Mouse (Mus musculus) C2C12 (cell line): ENCODE results near the gene Polr3b. TPM values are rescaled to one million over a fixed set of nuclear protein-coding genes. Genes with fewer than 3 reads are reported as not detected.

Experiments used
- H3K27me3 ChIP-seq: one replicate; pipeline ENCODE4 v1.6.1; 2011; ENCODE audit not compliant: control insufficient read depth, insufficient read depth, insufficient read length
- H3K36me3 ChIP-seq: one replicate; pipeline ENCODE4 v1.6.1; 2011; ENCODE audit not compliant: control insufficient read depth, insufficient read depth
- H3K4me3 ChIP-seq: one replicate; pipeline ENCODE4 v1.5.1; 2011; ENCODE audit warnings: mild to moderate bottlenecking, control low read depth; ENCODE audit not compliant: poor library complexity, insufficient read depth, severe bottlenecking
- H3K79me2 ChIP-seq: one replicate; pipeline ENCODE4 v1.6.1; 2011; ENCODE audit not compliant: control insufficient read depth, insufficient read depth
- H3K79me3 ChIP-seq: one replicate; pipeline ENCODE4 v1.6.1; 2011; ENCODE audit warnings: low read depth, control low read depth
- H3ac ChIP-seq: one replicate; pipeline ENCODE3; 2011; ENCODE audit warnings: low read depth; ENCODE audit not compliant: control insufficient read depth, insufficient read length
- CEBPB ChIP-seq: IDR thresholded peaks from one replicate; pipeline ENCODE4 v1.6.1; 2011; ENCODE audit warnings: low read depth, mild to moderate bottlenecking, control low read depth, moderate library complexity
- CTCF ChIP-seq: IDR thresholded peaks from one replicate; pipeline ENCODE4 v1.5.1; 2011; ENCODE audit not compliant: control insufficient read depth, insufficient read depth, insufficient read length
- FOSL1 ChIP-seq: IDR thresholded peaks from one replicate; pipeline ENCODE4 v1.8.0; 2011; ENCODE audit warnings: mild to moderate bottlenecking, low read length; ENCODE audit not compliant: poor library complexity, insufficient read depth, severe bottlenecking
- MAX ChIP-seq: IDR thresholded peaks from one replicate; pipeline ENCODE4 v1.6.1; 2011; ENCODE audit warnings: mild to moderate bottlenecking, control low read depth
- MYOD1 ChIP-seq: IDR thresholded peaks from one replicate; pipeline ENCODE4 v1.6.1; 2011; ENCODE audit warnings: low read depth; ENCODE audit not compliant: control insufficient read depth, insufficient read length
- MYOG ChIP-seq: IDR thresholded peaks from one replicate; pipeline ENCODE4 v1.6.1; 2011; ENCODE audit not compliant: control insufficient read depth, insufficient read length; ENCODE audit errors: extremely low read depth
- USF1 ChIP-seq: IDR thresholded peaks from one replicate; pipeline ENCODE4 v1.6.1; 2011; ENCODE audit warnings: low read depth, mild to moderate bottlenecking, control low read depth, moderate library complexity
- polyA plus RNA-seq: library from polyadenylated mRNA; unstranded; fragments of >200 nt; fragmentation: generic; extraction: Trizol; gene quantifications from one replicate; pipeline ENCODE4 v1.2.1, GENCODE M21; 2012; ENCODE audit warnings: missing spikeins

Gene Polr3b
- polyA plus RNA-seq, 1 experiment = 9.5 TPM

GRCm38 (mm10) chr10:84706543-84706942 lies 84.5 kb downstream of the Polr3b start:
- H3K4me3 ChIP-seq = no peak overlapping the region
- H3K36me3 ChIP-seq = peaks cover 28% of the 10 kb centered on the region
- H3ac ChIP-seq = no peak overlapping the region
- no peaks in the 10 kb centered on the region for H3K27me3 ChIP-seq
- no peaks in the 10 kb centered on the region for H3K79me3 ChIP-seq
- H3K79me2 ChIP-seq = no peaks in the 10 kb centered on the region
- TF ChIP-seq USF1 = no peak
- no peak for TF ChIP-seq FOSL1
- TF ChIP-seq CTCF = no peak
- no peak for TF ChIP-seq CEBPB
- TF ChIP-seq MYOD1 = no peak
- TF ChIP-seq MAX = no peak
- TF ChIP-seq MYOG = no peak

GRCm38 (mm10) chr10:84707226-84707625 lies 85.1 kb downstream of the Polr3b start:
- Histone ChIP-seq H3K79me2 (no peaks in the 10 kb centered on the region), H3K27me3 (no peaks in the 10 kb centered on the region), H3ac (no peak overlapping the region), H3K4me3 (no peak overlapping the region), H3K36me3 (peaks cover 26% of the 10 kb centered on the region), H3K79me3 (no peaks in the 10 kb centered on the region)
- TF ChIP-seq MYOD1 (no peak), MYOG (no peak), CEBPB (no peak), CTCF (no peak), MAX (no peak), USF1 (no peak), FOSL1 (no peak)

- Histone ChIP-seq H3K4me3 (no peak overlapping the region), H3K79me3 (no peaks in the 10 kb centered on the region), H3K27me3 (no peaks in the 10 kb centered on the region), H3K36me3 (peaks cover 22% of the 10 kb centered on the region), H3K79me2 (no peaks in the 10 kb centered on the region), H3ac (no peak overlapping the region)
- TF ChIP-seq CTCF (no peak), CEBPB (no peak), FOSL1 (no peak)
Measured at GRCm38 (mm10) chr10:84707752-84708530, 85.8 kb downstream of the Polr3b start.

- Histone ChIP-seq H3K79me2 (no peaks in the 10 kb centered on the region), H3K36me3 (peaks cover 41% of the 10 kb centered on the region), H3ac (no peak overlapping the region), H3K27me3 (no peaks in the 10 kb centered on the region), H3K4me3 (no peak overlapping the region), H3K79me3 (no peaks in the 10 kb centered on the region)
- TF ChIP-seq MAX (no peak), CTCF (no peak), MYOD1 (no peak), CEBPB (no peak), MYOG (no peak), USF1 (no peak), FOSL1 (no peak)
Measured at GRCm38 (mm10) chr10:84710192-84710591, 88.1 kb downstream of the Polr3b start.

GRCm38 (mm10) chr10:84710827-84711226 lies 88.7 kb downstream of the Polr3b start:
- no peak for TF ChIP-seq MAX
- no peak for TF ChIP-seq CTCF
- TF ChIP-seq FOSL1 = no peak
- TF ChIP-seq USF1 = no peak
- TF ChIP-seq MYOD1 = no peak
- no peak for TF ChIP-seq MYOG
- TF ChIP-seq CEBPB = no peak
- Histone ChIP-seq H3K4me3 (no peak overlapping the region), H3K27me3 (no peaks in the 10 kb centered on the region), H3K79me3 (no peaks in the 10 kb centered on the region), H3ac (no peak overlapping the region), H3K79me2 (no peaks in the 10 kb centered on the region), H3K36me3 (peaks cover 46% of the 10 kb centered on the region)

- peaks cover 45% of the 10 kb centered on the region for H3K36me3 ChIP-seq
- H3K27me3 ChIP-seq = no peaks in the 10 kb centered on the region
- no peak overlapping the region for H3ac ChIP-seq
- TF ChIP-seq MAX = no peak
- no peak for TF ChIP-seq USF1
- no peak for TF ChIP-seq MYOG
- no peak for TF ChIP-seq CEBPB
- TF ChIP-seq CTCF = no peak
- TF ChIP-seq FOSL1 = no peak
- TF ChIP-seq MYOD1 = no peak
- H3K79me2 ChIP-seq = no peaks in the 10 kb centered on the region
- no peaks in the 10 kb centered on the region for H3K79me3 ChIP-seq
- no peak overlapping the region for H3K4me3 ChIP-seq
Measured at GRCm38 (mm10) chr10:84711479-84711878, 89.4 kb downstream of the Polr3b start.
